Mouse (Mus musculus) kidney, postnatal 25 days (tissue): ENCODE measurements around the gene Snx30.
A peak's percentile ranks its signal among the peaks of the same experiment; 100 is the strongest.

Experiments
- DNase-seq, 2 experiments: peaks; one replicate each; pipeline ENCODE4 v3.0.0; 2021; ENCODE audit warnings: mixed read lengths in 2 of 2

Gene Snx30

DNA sequence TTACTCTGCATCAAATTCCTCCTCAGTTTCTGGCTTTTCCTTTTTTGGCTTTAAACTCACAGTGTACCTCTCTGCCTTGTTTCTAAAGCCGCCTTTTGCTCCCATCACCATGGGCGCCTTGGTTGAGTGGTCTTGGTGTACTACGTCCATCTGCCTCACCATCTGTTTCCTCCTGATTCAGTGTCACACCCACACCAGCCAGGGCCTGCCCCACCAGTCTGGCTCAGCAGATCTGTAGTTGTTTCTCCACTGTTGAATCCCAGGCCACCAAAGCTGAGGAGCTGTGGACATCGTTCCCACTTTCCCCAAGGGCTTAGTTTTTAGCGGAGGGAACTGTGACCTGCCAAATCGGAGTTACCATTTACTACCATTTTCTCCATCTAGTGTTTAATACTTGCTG, 20.0 kb downstream of the Snx30 start:
- no peak for DNase-seq

DNA sequence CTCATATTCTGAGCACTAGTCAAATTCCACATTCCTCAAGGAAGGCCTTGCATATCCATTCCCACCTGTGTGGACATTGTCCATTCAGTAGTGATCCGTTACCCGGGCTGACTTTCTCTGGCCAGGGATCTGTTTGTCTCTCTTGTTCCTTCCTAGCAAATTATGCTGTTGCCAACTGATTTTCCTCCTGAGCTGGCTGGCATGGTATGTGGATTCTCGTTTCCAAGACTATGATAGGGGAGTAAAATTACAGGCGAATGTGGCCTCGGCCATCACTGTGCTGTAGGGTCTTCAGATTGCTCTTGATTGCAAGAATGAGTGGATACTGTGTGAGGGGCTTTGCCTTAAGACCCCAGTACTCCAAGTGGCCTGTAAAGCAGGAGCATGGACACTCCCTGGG, 20.7 kb downstream of the Snx30 start:
- no peak for DNase-seq

DNA sequence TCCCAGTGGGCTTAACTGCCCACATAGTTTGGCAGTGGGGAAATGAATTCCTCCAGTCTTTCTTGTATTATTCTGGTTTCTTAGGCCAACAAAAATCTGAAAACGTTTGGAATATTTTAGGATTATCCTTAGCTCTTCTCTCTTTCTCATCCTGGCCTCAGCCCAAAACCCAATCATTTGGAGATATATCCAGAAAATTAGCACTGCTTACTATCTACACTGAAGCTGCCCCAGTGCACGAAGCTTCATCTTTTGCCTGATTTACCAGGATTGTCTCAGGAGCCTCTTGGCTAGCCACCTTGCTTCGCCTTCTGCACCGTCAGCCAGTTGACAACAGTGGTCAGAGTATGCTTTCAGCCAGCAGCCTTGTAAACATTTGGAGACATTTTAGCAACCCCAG, 23.4 kb downstream of the Snx30 start:
- DNase-seq: no peak

DNA sequence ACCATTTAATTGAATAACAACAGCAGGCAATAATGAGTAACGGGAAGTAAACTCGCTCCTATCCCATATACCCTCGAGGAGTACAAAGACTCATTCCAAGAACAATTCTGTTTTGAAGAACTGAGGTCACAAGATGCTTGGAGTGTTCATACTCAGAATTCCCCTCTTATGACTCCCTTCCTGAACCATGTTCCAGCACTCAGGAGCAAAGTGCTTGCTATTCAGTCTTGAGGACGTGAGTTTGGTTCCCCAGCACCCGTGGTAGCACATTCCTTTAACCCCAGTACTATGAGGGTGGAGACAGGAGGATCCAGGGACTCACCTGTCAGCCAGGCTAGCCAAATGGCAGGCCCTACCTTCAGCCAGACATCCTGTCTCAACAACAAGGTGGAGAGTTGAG, 25.4 kb downstream of the Snx30 start:
- no peak for DNase-seq

DNA sequence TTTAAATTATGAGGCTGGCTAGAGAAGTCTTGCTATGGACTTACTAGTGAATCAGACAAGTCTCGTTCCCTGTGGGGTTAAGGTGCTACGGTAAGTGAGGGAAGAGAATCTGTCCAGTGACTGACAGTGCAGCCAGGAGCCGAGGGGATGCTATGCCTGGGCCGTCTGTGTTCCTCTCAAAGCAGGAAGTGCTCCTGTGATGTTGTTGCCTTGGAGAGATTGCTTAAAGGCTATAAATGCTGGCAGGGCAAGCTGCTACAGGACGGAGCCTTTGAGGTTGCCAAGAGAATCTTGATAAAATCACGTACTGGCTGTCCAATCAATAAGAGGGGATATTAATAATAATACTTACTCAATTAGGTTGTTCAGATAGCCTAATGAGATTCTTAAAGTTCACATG, 27.2 kb downstream of the Snx30 start:
- no peak for DNase-seq

DNA sequence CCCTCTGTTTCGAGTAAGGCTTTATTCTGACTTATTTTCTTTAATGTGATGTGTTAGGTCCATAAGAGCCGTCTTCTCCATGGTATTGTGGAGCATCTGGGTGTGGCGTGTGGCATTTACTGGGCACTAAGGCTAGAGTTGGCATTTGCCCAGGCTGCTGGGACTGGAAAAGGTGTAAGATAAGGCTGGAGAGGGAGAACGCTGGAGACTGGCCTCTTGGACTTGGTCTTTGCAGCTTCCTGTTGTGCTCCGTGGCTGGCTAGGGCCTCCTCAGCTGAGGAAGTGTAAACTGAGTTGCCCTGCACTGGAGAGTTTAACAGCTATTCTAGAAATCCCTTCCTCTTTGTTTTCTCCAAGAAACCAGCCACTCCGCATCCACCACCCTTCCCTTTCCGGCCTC, 32.0 kb downstream of the Snx30 start:
- peak; percentile 28 to 46 for DNase-seq

DNA sequence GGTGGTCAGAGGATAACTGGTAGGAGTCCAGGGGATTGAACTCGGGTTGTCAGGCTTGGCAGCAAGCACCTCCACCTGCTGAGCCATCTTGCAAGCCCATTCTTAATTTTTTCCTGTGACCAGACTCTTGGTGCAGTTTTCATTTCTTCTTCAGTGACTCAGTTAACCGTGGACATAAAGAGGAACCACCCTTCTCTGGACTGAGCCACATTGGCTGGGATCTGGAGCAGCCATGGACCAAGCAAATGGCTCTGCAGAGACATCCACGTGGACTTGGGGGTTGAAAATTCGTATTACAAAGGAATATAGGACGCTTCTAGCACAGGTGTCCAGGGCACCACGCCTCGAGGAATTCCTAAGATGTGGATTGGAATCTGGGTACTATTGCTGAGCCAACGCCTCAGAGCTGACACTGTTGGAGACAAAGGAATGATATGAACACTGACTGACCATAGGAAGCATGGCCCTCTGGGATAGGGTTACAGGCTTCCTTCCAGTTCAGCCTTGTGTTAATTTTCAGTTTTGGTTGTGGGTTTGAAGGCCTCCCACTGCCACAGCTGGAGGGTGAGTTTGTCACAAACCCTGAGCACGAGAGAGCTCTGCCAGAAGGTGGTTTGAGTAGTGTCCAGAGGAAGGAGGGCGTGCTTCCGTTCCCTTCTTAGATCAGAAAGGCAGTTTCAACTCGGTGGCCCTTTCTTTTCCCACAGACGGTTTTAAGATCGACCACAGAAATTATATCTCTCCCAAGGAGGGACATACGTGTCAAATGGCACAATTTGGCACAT, 39.0 kb downstream of the Snx30 start:
- DNase-seq: peak in 1 of 2 experiments; percentile 21

DNA sequence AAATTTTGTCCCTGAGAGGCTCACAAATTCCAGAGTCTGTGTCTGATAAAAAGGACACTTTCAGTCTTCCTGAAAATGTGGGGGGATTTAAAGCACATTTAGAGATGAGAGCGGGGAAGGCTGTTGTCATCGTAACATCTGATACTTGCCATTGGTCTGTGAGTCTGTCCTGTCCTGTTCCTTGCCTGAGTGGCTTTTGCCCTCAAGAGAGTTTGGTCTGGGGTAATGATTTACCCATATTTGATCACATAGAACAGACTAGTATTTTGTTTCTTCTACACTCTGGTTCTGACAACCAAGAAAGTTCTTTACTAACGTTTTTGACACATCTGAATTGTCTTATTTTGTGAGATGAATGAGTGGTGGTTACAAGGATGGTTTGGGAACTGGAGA, 39.6 kb downstream of the Snx30 start:
- DNase-seq: peak in 1 of 2 experiments; percentile 49

DNA sequence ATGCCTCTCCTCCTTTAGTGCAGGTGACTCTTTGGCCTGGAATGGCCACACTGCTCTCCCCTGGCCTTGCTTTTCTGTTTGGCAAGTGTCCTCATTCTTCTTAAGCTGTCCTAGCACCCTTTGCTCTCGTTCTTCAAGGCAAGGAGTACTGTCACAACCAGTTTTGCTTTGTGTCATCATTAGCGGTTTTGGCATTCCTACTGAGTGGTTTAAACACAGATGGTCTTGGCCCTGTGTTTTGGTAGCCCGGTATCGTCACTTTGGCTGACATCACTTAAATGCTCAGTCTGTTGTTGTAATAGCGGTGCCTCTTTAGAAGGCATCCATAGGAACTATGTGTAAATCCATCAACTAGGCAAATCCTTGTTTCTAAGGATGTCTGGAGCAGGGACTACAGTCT, 41.8 kb downstream of the Snx30 start:
- DNase-seq: no peak

DNA sequence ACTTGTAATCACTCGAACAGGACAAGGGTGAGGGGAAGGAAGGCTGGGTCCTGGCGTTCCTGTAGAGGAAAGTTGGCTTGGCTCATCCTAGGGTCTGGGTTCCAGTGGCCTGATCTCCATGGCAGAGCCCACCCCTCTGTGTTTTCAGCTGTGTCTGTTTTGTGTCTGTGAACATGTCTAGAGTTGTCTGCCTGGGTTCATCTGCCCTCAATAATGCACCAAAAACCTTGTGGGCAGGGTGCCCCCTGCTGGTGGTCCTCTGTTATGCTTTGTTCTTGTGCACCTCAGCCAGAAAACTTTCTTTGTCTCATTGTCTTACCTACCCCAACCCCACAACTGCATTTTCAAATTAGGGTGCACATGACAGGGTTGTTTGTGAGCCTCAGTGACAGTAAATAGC, 44.5 kb downstream of the Snx30 start:
- peak; percentile 74 to 85 for DNase-seq

DNA sequence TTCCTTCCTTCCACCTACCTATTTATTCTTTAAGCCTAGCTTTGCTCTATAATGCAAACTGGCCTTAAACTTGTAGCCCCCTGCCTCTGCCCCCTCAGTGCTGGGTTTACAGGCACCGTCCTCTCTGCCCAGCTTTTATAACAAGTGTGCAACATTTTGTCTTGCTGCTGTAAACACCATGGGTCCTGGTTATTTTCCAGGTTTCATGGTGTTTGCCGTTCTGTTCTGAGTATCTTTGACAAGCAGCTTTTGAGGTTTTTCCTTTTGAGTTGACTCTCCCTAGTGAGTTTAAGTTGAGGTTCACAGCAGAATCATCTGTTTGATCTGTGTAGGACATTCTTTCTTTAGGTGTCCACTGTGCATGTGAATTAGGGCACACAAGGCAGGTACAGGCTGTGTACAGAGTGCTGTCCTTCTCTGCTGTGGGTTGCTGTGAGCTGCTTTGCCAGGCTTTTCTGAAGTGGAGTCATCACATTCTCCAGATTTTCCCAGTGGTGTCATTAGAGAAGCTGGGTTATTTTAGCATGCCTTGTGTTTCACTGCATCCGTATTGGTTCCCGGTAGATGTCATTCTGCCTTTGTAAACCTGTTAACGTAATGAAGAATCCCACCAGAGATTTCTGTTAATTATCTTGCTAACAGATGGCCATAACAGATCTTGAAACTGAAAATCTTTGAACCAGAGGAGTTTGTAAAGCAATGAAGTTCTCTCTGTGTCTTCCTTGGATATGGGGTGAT, 45.4 kb downstream of the Snx30 start:
- no peak for DNase-seq

DNA sequence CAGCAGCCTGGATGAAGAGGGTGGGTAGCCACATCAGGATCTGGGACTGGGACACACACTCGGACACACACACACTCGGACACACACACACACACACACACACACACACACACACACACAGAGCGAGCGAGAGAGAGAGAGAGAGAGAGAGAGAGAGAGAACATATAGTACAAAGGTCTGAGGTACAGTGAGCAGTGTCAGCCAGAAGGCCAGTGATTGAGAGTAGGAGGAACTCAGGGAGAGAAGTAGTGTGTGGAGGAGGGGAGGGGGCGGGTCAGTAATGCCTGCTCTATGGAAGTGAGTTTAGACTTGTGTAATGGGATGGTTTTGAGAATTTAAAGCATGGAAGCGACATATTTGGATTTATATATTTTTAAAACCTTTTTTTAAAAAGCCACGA, 47.5 kb downstream of the Snx30 start:
- no peak for DNase-seq

DNA sequence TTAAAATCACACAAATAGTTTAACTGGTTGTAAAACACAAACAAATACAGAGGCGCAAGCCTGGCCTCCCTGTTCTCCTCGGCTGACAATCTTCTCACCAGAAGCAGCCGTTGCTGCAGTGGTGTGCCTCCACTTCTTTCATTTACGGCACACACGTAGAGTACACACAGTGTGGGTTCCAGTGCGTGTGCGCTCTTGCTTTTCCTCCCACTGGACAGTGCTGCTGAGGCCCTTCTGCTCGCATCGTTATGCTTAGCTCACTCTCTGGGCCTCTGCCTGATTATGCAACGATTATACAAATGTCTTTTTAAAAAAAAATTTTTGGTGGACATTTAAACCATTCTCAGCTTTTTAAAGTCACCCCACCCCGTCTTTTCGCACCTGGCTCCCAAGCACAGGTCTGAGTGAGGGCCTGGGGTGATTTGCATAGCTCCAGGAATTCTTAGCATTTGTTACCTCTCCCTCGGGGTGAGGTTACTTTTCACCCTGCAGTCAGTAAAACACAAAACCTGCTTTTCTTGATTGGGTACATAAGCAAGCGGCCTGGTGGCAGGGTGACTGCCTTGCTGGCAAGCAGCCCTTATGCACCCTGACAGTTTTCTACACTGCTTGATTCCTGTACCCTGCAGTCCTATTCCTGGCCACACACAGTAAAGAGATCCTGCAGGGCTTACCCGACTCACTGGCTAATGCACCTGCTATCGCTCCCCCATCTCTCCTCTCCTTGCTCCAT, 54.2 kb downstream of the Snx30 start:
- DNase-seq: peak; percentile 61 to 85

DNA sequence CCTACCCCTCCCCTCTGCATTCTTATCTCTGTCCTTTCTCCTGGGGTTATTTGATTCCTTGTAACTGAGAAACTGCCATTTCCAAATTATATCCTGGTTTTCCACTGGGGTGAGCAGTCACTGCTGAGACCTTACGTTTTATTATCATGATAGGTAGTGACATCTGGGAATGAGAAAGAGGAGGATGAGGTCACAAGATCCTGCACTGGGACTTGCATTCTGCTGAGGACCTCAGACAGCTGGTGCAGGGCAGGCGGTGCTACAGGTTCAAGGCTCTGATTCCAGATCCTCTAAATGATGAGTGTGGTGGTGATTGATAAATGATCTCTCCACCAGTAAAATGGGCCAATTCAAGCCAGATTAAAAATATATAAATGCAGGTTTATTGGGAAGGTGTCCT, 54.8 kb downstream of the Snx30 start:
- DNase-seq: no peak

DNA sequence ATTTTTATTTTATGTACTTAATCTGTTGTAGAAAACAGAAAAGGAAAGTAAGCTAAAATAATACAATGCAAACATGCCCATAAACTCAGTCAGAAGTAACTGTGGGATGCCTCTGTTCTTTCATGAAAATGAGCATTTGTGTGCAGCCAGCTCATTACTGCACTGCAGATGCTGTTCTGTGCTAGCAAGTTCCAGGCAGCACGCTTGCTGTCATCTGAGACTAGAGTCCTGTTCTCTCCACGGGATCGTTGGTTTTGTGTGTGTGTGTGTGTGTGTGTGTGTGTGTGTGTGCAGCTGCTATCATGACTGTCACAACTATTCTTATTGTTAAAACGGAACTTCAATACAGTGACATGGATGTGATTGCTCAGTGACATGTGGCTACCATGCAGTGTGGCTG, 56.2 kb downstream of the Snx30 start:
- DNase-seq: no peak

DNA sequence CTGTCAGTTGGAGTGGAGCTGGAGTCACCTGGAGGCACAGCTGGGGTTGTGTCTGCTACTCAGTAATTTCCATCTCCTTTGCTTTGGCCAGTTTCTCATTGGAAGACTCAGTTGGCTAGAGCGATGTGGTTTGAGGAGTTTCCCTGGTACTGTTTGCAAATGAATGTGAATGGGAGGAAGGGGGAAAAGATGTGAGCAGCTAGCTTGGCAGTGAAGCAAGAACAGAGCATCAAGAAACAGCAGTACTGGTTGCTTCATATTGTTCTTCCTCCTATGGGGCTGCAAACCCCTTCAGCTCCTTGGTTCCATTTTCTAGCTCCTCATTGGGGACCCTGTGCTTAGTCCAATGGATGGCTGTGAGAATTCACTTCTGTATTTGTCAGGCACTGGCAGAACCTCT, 56.7 kb downstream of the Snx30 start:
- DNase-seq: no peak

DNA sequence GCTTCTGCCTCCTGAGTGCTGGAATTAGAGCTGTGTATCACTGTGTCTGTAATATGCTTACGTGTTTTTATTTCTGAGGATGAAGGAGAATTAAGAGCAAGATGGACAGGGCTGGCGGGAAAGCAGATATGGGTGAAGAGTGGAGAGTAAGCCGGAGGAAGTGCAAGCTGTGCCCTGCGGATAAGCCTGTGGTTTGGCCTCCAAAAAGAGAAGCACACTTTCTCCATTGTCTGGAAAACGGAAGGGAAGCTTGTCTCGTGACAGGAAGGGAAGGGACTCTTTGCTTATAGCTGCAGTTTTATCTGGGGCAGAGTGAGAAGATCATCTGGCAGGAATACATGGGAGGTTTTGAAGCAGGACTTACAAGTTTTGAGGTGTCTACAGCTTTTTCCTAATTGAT, 58.2 kb downstream of the Snx30 start:
- no peak for DNase-seq

DNA sequence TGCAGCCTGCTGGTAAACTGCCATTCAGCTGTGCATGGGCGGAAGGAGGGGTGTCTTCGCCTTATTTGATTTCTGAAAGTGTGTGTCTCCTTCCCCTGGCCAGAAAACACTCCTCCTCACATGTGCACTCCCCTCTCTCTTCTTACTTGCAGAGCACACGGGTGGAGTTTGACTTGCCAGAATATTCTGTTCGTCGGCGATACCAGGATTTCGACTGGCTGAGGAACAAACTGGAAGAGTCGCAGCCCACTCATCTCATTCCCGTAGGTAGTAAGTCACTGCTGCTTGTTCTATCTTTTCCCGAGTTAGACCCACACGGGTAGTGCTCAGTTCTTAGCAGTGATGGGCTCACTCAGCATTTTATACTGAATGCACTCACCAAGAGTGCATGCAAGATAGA, 62.4 kb downstream of the Snx30 start:
- no peak for DNase-seq

DNA sequence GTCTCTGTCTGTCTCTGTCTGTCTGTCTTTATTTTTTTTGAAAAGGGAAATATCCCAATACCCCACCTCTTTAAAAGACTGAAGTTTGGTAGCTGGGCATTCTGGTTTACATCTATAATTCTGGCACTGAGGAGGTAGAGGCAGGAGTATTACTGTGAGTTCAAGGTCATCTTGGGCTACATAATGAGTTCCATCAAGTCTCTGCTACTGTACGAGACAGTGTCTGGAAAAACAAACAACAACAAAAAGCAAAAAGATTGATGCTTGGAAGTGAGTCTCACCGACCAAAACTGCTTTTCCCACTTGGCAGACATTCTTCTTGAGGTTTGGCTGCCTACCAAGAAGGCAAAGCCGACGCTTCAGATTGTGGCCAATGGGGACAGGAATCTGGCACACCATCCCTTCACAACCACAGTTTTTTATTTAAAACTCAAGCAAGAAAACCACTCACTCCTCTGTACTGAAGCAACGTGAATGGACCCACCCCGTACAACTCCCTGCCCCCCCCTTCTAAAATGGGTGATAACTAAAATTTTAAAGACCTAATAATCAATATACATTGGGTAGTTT, 63.9 kb downstream of the Snx30 start:
- DNase-seq: peak in 1 of 2 experiments; percentile 44

DNA sequence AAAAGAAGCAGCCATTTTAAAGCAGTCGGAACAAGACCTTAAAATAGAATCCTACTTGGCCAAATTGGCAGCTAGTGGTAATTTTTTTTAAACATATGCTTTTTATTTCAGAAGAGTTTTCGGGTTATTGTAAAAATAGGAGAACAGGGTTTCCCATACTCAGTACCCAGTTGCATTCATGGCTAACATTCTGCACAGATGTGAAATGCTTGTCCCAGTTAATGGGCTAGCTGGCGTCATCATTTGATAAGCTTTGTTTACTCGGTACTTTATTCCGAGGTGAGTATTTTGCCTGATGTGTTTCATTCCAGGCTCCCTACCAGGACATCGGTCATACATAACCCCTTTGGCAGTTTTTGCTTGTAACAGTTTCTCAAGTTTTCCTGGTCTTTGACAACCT, 64.8 kb downstream of the Snx30 start:
- no peak for DNase-seq

DNA sequence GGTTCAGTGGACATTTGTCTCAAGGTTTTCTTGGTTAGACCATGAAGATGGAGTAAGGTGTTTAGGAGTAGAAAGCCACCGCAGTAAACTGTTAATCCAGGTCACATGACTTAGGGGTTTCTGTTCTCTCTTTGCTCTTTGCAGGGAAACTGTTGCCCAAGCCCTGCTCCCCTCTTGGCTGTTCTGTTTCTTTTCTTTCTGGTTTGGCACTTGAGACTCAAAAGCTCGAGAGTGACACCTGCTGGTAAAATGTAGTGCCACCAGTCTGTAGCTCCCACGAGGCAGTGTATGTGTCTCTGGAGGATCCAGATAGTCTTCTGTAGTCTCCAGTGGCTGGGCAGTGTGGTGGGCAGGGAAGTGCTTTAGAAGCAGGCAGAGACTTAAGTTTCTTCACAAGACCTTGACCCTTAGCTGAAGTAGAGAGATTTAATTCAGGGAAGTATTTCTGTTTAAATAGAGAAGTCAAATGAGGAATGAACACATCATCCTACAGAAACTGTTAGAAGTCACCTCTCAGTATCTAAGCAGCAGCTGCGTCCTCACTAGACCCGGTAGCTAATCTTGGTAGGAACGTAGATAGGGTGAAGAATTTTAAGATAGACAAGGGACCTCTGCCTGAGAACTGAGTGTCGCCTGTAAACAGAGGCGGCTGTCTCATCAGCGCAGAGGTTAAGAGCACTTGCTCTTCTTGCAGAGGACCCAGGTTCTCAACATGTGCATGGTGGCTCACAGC, 65.4 kb downstream of the Snx30 start:
- DNase-seq: peak; percentile 77 to 90

DNA sequence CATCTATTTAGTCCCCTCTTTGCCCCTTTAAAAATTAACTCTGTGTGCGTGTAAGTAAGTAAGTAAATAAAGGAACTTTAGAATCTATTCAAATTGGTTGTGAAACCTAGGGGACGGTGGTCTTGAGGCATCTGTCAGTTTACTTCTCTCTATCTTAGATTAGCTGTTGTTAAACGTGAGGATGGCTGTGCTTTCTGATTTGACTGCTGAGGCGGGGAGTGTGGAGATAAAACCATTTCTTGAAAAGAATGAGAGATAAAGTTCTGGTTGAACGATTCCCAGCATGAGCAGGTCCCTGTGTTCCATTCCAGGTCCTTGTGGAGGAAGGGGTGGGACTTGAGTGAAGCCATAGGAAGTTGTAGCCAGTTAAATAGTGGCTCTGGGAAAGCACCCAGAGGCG, 67.6 kb downstream of the Snx30 start:
- DNase-seq: no peak

DNA sequence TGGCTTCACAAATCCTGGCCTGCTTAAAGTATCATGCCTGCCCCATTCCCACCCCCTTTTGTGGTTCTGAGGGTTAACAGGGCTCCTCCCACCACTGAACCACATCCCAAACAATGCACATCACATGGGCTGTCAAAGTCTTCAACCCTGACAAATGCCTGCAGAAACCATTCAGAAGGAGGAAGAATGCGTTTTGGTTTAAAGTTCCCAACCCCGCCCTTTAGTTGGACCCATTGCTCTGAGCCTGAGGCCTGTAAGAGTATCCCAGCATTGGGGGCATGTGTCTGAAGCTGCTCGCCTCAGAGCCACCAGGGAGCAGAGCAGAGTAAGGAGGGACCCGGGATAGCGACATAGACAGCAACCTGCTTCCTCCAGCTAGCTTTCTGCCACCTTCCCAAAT, 68.2 kb downstream of the Snx30 start:
- no peak for DNase-seq
